Mouse (Mus musculus) liver, postnatal 0 days (tissue): ENCODE results near the gene Gm17545. TPM values are rescaled to one million over a fixed set of nuclear protein-coding genes. Genes with fewer than 3 reads are reported as not detected.
A peak's percentile ranks its signal among the peaks of the same experiment; 100 is the strongest.

ENCODE experiments used
- ATAC-seq: fragments of 200-750 bp; cut with Nextera tagmentation; 2 replicates; pipeline ENCODE4 v1.8.0; 2017; ENCODE audit warnings: mild to moderate bottlenecking, moderate library complexity
- DNase-seq: peaks from one replicate; pipeline ENCODE4 v3.0.0-alpha.2; 2016
- H3K27ac ChIP-seq: fragments of 300-500 bp; sonication (generic); 2 replicates; pipeline ENCODE4 v1.5.1; 2014; ENCODE audit warnings: antibody characterized with exemption, moderate library complexity, mild to moderate bottlenecking, low read depth
- H3K27me3 ChIP-seq: fragments of 300-500 bp; sonication (generic); 2 replicates; pipeline ENCODE4 v1.6.1; 2014; ENCODE audit warnings: low read length, control low read depth, mixed read lengths; ENCODE audit not compliant: insufficient read depth
- H3K36me3 ChIP-seq: fragments of 300-500 bp; sonication (generic); replicated peaks from 2 replicates; pipeline ENCODE4 v1.6.1; 2014; ENCODE audit warnings: mild to moderate bottlenecking, control low read depth, low read length, moderate library complexity, mixed read lengths; ENCODE audit not compliant: insufficient read depth
- H3K4me1 ChIP-seq: fragments of 300-500 bp; sonication (generic); 2 replicates; pipeline ENCODE4 v1.6.1; 2014; ENCODE audit warnings: antibody characterized with exemption, mild to moderate bottlenecking, control low read depth; ENCODE audit not compliant: insufficient read depth
- H3K4me2 ChIP-seq: fragments of 300-500 bp; sonication (generic); 2 replicates; pipeline ENCODE4 v1.6.1; 2014; ENCODE audit warnings: low read depth, mild to moderate bottlenecking, low read length, moderate library complexity, mixed read lengths
- H3K4me3 ChIP-seq: fragments of 300-500 bp; sonication (generic); 2 replicates; pipeline ENCODE4 v1.5.1; 2014; ENCODE audit warnings: low read depth, low read length
- H3K9ac ChIP-seq: fragments of 300-500 bp; sonication (generic); replicated peaks from 2 replicates; pipeline ENCODE4 v1.6.1; 2014; ENCODE audit warnings: mild to moderate bottlenecking, moderate library complexity
- H3K9me3 ChIP-seq: fragments of 300-500 bp; sonication (generic); 2 replicates; pipeline ENCODE4 v1.6.1; 2016; ENCODE audit warnings: mild to moderate bottlenecking, control low read depth, low read length, mixed read lengths
- CTCF ChIP-seq: sonication (generic); IDR thresholded peaks from 2 replicates; pipeline ENCODE4 v1.5.1; 2016; ENCODE audit warnings: antibody characterized with exemption, low read depth
- EP300 ChIP-seq: IDR thresholded peaks from 2 replicates; pipeline ENCODE4 v1.6.1; 2016; ENCODE audit warnings: antibody characterized with exemption, low read depth, mild to moderate bottlenecking
- WGBS: fragments of 180-500 bp; shearing (Covaris S2); extraction: QIAGEN DNeasy Blood & Tissue Kit; methylation state at CpG from one replicate; pipeline ENCODE4 v1.1.7; 2014; ENCODE audit not compliant: insufficient replicate concordance; 5-methylcytosine and 5-hydroxymethylcytosine counted together
- polyA plus RNA-seq: library from polyadenylated mRNA; unstranded; fragments of >200 nt; fragmentation: Nextera tagmentation; extraction: Ambion mirVana; gene quantifications from 2 replicates; pipeline ENCODE4 v1.2.1, GENCODE M21; 2015

Gm17545 gene
- polyA plus RNA-seq, 1 experiment from 2014 or later = not detected

DNA sequence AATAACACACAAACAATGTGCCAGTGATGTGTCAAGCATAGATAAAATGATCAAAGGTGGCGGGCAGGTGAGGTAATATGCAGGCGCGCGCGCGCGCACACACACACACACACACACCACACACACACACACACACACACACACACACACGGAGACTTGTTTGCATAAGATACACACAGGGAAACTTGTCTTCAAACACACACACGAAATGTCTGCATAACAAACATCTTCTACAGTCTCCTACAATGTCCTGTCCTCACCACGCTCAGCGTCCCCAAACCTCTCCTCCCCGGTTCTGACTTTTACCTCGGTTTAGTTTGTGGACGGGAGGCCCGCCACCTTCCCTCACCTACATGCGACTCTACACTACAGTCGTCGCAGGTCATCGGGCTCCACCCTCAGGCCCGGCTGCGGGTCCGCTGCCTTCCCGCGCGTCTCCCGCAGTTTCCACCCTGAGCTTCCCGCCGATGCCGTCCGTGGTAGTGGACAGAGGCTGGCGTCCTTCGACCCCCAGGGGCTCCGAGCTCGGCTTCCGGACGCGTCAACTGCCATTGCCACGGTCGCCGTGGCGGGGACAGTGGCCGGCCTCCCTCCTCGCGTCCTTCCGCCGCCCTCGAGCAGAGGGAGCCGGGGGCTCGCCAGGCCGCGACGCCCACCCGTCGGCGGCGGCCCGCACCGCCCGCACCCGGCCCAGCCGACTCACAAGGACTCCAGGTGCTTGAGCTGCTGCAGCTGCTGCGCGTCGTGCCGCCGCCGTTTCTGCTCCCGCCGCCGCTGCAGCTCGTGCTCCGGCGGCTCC, 13.5 kb downstream of the Gm17545 start:
- Histone ChIP-seq H3K9me3 (no peaks in the 10 kb centered on the region), H3K9ac (peak overlapping the region; percentile 95), H3K4me1 (peaks cover 6% of the 10 kb centered on the region; the same call in 1 of the 2 replicates), H3K27me3 (no peaks in the 10 kb centered on the region), H3K36me3 (peaks cover 11% of the 10 kb centered on the region), H3K4me2 (peak overlapping the region; percentile 97), H3K27ac (peak overlapping the region; percentile 95), H3K4me3 (peak overlapping the region; percentile 94)
- ATAC-seq = peak; percentile 76
- DNase-seq = peak; percentile 70
- TF ChIP-seq EP300 = no peak
- TF ChIP-seq CTCF = no peak
- under 1% methylated on average over 67 of the region's 73 CpGs for WGBS

DNA sequence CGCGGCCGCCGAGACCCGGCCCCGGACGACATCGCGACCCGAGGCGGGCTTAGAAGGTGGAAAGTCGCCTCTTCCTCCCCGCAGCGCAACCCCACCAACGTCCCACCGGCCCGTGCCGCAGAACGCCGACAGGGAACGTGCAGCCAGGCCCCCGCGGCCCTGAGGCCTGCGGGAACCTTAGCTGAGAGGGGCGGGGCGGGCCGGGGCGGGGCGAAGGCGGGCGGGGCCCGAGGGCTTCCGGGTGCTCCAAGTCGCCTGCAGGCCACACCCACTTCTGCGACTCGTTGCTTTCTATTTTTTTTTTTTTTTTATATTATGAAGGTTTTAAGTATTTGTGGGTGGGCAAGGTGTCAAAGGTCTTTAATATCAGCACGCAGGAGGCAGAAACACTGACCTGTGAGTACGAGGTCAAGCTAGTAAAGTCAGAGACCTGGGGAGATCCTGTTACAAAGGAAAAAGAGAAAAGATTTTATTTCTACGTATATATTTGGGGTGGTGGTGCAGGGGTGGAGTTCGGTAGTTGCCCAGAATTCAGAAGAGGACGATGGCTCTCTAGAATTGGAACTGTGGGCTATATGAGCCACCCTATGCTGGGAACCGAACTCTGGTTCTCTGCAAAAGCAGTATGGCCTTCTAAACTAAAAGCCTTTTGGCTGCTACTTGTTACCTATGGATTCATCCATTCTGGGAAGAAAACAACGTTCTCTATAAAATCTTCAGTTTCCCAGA, 14.2 kb downstream of the Gm17545 start:
- H3K4me2 ChIP-seq = peak overlapping the region; percentile 97
- no peaks in the 10 kb centered on the region for H3K9me3 ChIP-seq
- peak overlapping the region; percentile 95 for H3K9ac ChIP-seq
- peak overlapping the region; percentile 94 for H3K4me3 ChIP-seq
- peaks cover 10% of the 10 kb centered on the region for H3K36me3 ChIP-seq
- DNase-seq (peak; percentile 93), ATAC-seq (peak; percentile 89)
- no peaks in the 10 kb centered on the region for H3K27me3 ChIP-seq
- TF ChIP-seq EP300 = no peak
- TF ChIP-seq CTCF = no peak
- peak overlapping the region; percentile 95 for H3K27ac ChIP-seq
- 4% methylated on average over 36 of the region's 43 CpGs for WGBS
- H3K4me1 ChIP-seq = peaks cover 6% of the 10 kb centered on the region; the same call in 1 of the 2 replicates

DNA sequence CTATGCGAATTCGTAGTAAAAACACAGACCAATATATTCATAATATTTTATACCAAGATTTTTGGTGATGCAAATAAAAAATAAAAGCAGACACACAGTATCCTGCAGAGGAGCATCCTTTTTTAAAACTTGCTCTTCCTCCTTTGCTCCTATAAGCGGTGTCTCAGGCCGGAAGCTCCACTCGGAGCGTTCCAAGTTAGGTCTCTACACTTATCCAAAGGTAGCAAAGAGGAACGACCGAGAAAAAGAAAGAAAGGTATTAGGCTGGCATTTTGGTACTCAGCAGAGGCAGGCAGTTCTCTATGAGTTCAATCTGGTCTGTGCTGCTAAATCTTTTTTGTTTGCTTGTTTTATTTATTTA, 14.8 kb downstream of the Gm17545 start:
- Histone ChIP-seq H3K27ac (no peak overlapping the region), H3K4me2 (peak overlapping the region; percentile 97; the same call in 1 of the 2 replicates)

GRCm38 (mm10) chr9:22469643-22470042, 15.6 kb downstream of the Gm17545 start, which contains the start of gene Rp9:
Gene Rp9, minus strand, starts transcription at chr9:22469743.
- H3K36me3 ChIP-seq = peaks cover 5% of the 10 kb centered on the region
- no peaks in the 10 kb centered on the region for H3K9me3 ChIP-seq
- 83% methylated on average over 3 of the region's 3 CpGs for WGBS
- H3K9ac ChIP-seq = peak within 1 kb of the TSS; percentile 95
- no peak for TF ChIP-seq EP300
- no peak for TF ChIP-seq CTCF
- no peak for DNase-seq
- peaks cover 6% of the 10 kb centered on the region; the same call in 1 of the 2 replicates for H3K4me1 ChIP-seq
- H3K4me3 ChIP-seq = peak within 1 kb of the TSS; percentile 94
- ATAC-seq = no peak
- peak within 1 kb of the TSS; percentile 95; the same call in 1 of the 2 replicates for H3K27ac ChIP-seq
- no peaks in the 10 kb centered on the region for H3K27me3 ChIP-seq
- H3K4me2 ChIP-seq = peak within 1 kb of the TSS; percentile 97

More for the DNA sequence above, 14.8 kb downstream of the Gm17545 start:
- peaks cover 6% of the 10 kb centered on the region; the same call in 1 of the 2 replicates for H3K4me1 ChIP-seq
- H3K36me3 ChIP-seq = peaks cover 5% of the 10 kb centered on the region
- DNase-seq (no peak), ATAC-seq (no peak)
- H3K4me3 ChIP-seq = no peak overlapping the region
- H3K27me3 ChIP-seq = no peaks in the 10 kb centered on the region
- no peak overlapping the region for H3K9ac ChIP-seq
- WGBS = 63% methylated on average over 8 of the region's 8 CpGs
- TF ChIP-seq CTCF = no peak
- TF ChIP-seq EP300 = no peak
- H3K9me3 ChIP-seq = no peaks in the 10 kb centered on the region

GRCm38 (mm10) chr9:22475424-22475868, 21.4 kb downstream of the Gm17545 start, which contains the start of gene Bbs9:
Gene Bbs9, plus strand, starts transcription at chr9:22475715.
- no peaks in the 10 kb centered on the region for H3K27me3 ChIP-seq
- H3K27ac ChIP-seq = peak within 1 kb of the TSS; percentile 29; the same call in 1 of the 2 replicates
- TF ChIP-seq EP300 (no peak), CTCF (no peak)
- ATAC-seq (peak; percentile 100), DNase-seq (peak; percentile 93)
- WGBS = under 1% methylated on average over 25 of the region's 25 CpGs
- no peaks in the 10 kb centered on the region for H3K9me3 ChIP-seq
- H3K4me2 ChIP-seq = peak within 1 kb of the TSS; percentile 95
- H3K36me3 ChIP-seq = no peaks in the 10 kb centered on the region
- H3K4me3 ChIP-seq = peak within 1 kb of the TSS; percentile 61
- peaks cover 5% of the 10 kb centered on the region for H3K4me1 ChIP-seq
- peak within 1 kb of the TSS; percentile 68 for H3K9ac ChIP-seq

GRCm38 (mm10) chr9:22476265-22476664, 22.2 kb downstream of the Gm17545 start:
- ATAC-seq = no peak

More at GRCm38 (mm10) chr9:22476265-22476664, 22.2 kb downstream of the Gm17545 start:
- H3K27ac ChIP-seq = no peak overlapping the region
- H3K9ac ChIP-seq = peak overlapping the region; percentile 68
- no peaks in the 10 kb centered on the region for H3K9me3 ChIP-seq
- H3K4me1 ChIP-seq = peaks cover 5% of the 10 kb centered on the region
- H3K4me2 ChIP-seq = peak overlapping the region; percentile 95
- TF ChIP-seq CTCF (no peak), EP300 (no peak)
- no peaks in the 10 kb centered on the region for H3K27me3 ChIP-seq
- WGBS = 6% methylated on average over 10 of the region's 10 CpGs
- peak overlapping the region; percentile 61 for H3K4me3 ChIP-seq
- no peaks in the 10 kb centered on the region for H3K36me3 ChIP-seq
- no peak for DNase-seq
